Mouse (Mus musculus) spleen, postnatal 14 days (tissue): ENCODE data around the gene Olfr391-ps.

Experiments used
- DNase-seq, 2 experiments: peaks; one replicate each; pipeline ENCODE4 v3.0.0; 2021 to 2022; ENCODE audit warnings: low spot score in 2 of 2

Olfr391-ps gene

DNA sequence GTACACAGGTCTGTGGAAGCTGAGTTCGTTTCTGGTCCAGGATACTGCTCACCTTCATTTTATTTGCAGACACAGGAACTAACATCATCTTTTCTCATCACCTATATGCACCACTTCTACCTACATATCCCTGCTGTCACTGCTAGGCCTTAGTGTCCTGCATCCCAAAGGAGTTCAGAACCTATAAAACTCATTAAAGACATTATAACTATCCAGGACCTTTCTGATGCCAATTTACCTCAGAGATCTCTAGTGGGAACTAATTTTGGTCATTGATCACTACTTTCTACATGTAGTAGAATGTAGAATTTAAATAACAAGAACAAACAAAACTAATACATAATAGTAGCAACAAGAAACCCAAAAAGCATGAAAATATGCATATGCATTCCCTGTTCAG lies at the start of gene Olfr391-ps:
Gene Olfr391-ps (minus strand): TSS at position 101 of the 400 bp plus-strand sequence.
- no peak for DNase-seq

DNA sequence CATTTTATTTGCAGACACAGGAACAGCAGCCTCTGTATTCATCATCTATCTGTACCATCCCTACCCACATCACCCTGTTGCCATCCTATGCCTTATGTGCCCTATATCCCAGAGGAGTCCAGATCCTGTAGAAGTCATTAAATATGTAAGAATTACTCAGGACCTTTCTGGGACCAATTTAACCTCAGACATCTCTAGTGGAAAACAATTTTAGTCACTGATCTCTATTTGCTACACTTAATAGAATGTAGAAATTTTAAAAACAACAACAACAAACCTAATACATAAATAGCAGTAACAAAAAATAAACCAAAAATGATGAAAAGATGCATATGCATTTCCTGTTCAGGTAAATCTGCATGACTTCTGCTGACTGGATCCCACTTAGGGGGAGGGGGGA lies 48.5 kb upstream of the Olfr391-ps start, which contains the start of gene Olfr393:
Gene Olfr393 (minus strand): TSS at position 101 of the 400 bp plus-strand sequence.
- DNase-seq = no peak

- no peak for DNase-seq
These were observed 14.1 kb upstream of the Olfr391-ps start, which contains the start of gene Olfr392 for GRCm38 (mm10) chr11:73816949-73817348. Gene Olfr392 (minus strand): TSS chr11:73817049.

GRCm38 (mm10) chr11:73782664-73783063 lies 20.2 kb downstream of the Olfr391-ps start, which contains the start of gene Olfr390:
Gene Olfr390 (plus strand): TSS chr11:73782964.
- DNase-seq = no peak

- DNase-seq = no peak
These were observed 22.2 kb downstream of the Olfr391-ps start, which contains the start of gene Olfr389 for GRCm38 (mm10) chr11:73780613-73781012. Gene Olfr389 (minus strand): TSS chr11:73780713.

DNA sequence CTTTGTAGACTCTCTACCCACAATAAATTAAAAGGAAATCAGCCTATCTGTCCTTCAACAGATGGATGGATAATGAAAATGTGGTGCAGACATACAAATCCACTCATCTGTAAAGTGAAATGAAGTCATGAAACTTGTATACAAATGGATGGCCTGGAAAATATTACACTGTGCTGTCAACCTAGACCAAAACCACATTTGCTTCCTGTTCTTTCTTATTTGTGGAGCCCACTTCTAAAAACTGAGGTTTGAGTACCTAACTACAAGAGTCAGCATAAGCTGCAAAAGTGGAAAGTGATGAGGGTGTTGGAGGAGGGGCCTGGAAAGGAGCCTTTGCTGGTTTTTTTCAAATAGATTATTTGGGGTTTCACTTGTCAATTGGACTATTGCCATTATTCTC lies 43.7 kb downstream of the Olfr391-ps start:
- no peak for DNase-seq
